Mouse (Mus musculus) T-helper 2 cell (primary cell): ENCODE results near the gene 5730596B20Rik.

Source experiments
- in situ Hi-C: fragments of 300-600 bp; cut with MboI, MseI; formaldehyde crosslinking; loops from one replicate; pipeline ENCODE4 v1.15.1; 2025; ENCODE audit warnings: high pct_unique_total_duplicates

The 5730596B20Rik gene

GRCm38 (mm10) chr6:52174968-52175751 lies 2.1 kb upstream of the 5730596B20Rik start:
- in situ Hi-C loops, result no loop called here

DNA sequence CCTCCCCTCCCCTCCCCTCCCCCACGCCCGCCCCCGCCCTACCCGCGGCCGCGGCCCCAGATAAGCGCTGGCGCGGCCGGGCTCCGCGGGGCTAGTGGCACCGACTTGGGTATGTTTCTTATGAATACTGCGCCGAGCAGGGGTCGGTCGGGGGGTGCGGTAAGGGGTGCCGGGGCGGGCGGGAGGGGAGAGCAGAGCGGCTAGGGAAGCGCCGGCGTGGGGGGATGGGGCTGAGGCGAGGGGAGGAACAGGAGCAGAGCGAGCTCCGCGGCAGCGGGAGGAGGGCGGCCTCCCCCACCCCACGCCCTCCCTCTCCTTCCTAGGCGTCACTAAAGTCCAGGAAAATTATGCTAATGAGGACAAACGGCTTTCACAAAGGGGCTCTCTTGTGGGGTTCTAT lies 1.4 kb upstream of the 5730596B20Rik start:
- in situ Hi-C loops, result no loop called here

DNA sequence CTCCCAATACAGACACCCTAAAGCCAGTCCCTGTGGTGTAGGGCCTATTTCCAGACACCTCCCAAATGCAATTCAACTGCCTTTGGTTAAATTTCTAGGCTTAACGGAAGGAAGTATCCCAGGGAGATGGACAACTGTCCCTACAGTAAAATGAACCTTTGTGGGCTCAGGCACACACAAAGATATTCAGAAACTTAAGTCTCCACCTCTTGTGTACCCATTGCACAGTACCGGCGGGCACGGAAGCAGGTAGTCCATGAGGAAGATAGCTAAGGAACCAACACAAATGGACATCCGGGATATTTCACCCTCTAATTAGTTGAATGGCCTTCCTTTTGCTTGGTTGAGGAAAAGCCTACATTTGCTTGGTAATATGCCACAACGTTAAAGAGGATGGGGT lies 907 bp upstream of the 5730596B20Rik start:
- in situ Hi-C loops, result no loop called here

GRCm38 (mm10) chr6:52177806-52178205 lies 508 bp downstream of the 5730596B20Rik start:
- in situ Hi-C loops, result no loop called here

- in situ Hi-C loops, result no loop called here
Observed at GRCm38 (mm10) chr6:52178918-52179665, 1.8 kb downstream of the 5730596B20Rik start.

- in situ Hi-C loops, result no loop called here
Observed at GRCm38 (mm10) chr6:52179690-52180089, 2.4 kb downstream of the 5730596B20Rik start.

DNA sequence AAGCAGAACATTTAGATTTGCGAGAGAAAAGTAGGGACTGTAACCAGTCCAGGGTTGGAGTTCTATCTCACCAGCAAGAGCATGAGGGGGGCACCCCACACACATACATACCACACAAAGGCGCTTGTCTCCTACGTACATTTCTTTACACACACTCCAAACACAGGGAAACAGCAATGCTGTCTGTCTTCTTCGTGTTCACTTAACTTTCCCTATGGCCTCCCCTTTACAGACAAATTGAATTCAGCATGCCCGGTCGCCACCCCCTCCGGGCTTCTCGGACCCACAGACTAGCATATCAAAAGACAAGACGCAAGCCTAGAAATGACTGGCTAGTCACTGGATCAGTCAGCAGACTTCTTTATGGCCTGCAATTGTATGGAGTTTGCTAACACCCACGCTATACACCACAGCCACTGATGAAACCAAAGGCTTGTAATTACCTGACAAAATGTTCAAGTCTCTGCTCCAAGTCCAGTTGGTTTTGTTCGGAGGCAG lies 3.0 kb downstream of the 5730596B20Rik start:
- in situ Hi-C loops, result no loop called here

GRCm38 (mm10) chr6:52180726-52181125 lies 3.4 kb downstream of the 5730596B20Rik start:
- in situ Hi-C loops, result no loop called here

DNA sequence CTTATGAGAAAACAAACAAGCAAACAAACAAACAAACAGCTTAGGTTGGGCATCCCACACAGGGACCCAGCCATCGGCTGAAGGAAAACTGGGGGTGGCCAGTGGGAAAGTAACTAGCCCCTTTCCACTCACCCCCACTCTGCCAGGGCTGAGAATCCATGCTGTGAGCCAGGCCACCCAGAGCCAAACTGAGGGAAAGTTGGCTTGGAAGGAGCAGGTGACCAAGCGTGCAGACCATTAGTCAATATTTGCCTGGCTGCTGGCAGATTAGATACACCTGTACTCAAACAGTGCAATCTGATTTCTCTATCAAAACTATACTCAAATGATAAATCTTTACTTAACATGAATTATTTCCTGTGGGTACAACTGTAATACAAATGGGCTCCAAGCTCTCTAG lies 4.7 kb downstream of the 5730596B20Rik start:
- in situ Hi-C loops, result no loop called here

- in situ Hi-C loops, result no loop called here
Observed at GRCm38 (mm10) chr6:52182793-52183192, 5.5 kb downstream of the 5730596B20Rik start.

DNA sequence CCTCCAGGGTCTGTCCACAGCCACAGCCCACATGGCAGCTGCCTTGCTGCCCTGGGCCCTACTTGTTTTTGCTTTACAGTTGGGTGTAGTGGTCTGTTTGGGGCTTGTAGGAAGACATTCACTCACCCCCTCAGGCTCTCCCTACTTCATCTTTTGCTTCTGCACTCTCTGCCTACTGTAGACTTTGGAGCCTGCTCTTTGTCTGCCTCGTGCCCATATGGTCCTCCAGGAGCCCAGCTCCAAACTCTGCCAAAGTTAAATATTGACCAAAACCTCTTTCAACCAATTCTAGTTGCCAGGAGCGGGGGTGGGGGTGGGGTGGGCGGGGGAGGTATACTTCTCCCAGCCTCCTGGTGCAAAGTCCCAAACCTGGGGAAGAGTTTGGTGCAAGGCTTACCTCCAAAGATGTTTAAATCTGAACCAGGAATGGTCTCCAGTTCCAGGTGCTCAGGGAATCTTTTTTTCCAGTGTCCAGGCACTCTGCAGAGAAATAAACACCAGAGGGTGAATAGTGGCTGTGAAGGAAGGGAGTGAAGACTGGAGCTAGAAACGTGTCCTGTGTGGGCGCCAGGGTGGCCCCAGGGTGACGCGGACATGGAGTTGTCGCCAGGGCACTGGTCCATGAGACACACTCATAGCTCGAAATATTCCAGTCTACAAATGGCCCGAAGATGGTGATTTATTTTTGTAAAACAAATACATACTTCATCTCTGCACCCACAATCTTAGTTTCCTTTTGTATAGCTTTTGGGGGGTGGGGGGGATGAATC lies 6.2 kb downstream of the 5730596B20Rik start:
- in situ Hi-C loops, result no loop called here

GRCm38 (mm10) chr6:52184668-52185067 lies 7.4 kb downstream of the 5730596B20Rik start:
- in situ Hi-C loops, result no loop called here

DNA sequence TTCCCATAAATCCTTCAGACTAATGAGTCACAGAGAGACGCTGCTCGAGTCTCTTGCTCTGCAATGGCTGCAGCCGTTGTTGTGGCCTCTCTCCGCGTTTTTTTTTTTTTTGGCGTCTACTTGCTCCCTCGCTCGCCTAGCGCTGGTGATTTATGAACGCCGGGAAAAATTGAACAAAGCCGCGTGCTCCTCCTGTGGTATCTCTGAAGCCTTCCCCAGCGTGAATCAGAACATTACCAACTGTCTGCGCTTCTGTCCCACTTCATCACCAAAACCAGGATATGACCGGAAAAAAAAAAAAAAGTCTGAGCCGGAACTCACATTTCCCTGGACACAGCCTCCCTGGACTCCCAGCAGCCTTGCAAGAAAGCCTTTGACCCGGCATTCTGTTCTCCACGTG lies 7.9 kb downstream of the 5730596B20Rik start:
- in situ Hi-C loops, result no loop called here

DNA sequence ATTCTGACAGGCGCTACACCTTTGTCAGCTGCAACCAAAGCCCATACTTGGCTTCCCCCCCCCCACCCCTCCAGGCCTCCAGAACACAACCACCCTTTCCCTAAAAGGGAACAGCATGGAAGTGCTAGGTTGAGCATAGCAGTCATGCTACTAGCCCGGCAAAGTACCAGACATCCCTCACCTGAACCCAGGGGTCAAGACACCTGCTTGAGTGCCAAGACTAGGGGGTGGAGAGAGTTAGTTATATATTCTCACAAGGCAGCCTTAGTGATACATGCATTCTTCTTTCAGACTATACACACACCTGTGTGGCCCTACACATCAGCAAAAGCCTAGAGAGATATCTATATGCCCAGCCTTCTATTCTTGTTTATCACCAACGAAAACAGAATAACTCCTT lies 8.5 kb downstream of the 5730596B20Rik start:
- in situ Hi-C loops, result no loop called here

DNA sequence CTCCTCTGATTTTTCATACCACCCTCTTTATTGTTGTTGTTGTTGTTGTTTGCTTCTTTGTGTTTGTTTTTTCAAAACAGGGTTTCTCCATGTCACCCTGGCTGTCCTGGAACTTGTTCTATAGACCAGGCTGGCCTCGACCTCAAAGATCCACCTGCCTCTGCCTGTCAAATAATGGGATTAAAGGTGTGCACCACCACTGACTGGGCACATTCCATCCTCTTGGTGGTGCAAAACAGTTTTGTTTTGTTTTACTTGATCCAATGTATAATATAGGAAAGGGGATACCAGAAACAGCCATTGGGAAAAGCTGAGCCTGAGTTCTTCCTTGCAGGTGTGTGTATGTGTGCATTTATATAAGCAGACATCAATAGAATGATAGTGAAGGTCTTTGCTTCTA lies 9.2 kb downstream of the 5730596B20Rik start:
- in situ Hi-C loops, result no loop called here

- in situ Hi-C loops, result no loop called here
Observed at GRCm38 (mm10) chr6:52189172-52189591, 11.9 kb downstream of the 5730596B20Rik start.

DNA sequence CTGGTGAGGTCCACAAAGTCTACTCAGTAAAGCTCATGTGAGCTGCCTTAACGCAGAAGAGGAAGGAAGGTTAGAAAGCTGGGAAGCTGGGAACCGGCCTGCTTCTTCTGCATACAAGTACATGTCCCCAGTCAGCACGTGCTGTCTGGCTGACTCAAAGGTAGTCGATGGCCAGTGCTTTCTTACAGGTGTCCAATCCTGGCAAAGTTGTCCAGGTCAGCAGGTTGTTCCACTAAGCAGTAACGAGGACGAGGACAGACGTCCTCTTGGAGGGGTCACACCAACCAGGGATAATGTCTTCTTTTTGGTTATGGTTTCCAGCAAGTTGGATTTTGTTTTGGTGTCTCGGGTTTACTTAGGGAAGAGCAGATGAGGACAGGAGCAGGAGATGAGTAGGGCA lies 12.6 kb downstream of the 5730596B20Rik start:
- in situ Hi-C loops, result no loop called here

DNA sequence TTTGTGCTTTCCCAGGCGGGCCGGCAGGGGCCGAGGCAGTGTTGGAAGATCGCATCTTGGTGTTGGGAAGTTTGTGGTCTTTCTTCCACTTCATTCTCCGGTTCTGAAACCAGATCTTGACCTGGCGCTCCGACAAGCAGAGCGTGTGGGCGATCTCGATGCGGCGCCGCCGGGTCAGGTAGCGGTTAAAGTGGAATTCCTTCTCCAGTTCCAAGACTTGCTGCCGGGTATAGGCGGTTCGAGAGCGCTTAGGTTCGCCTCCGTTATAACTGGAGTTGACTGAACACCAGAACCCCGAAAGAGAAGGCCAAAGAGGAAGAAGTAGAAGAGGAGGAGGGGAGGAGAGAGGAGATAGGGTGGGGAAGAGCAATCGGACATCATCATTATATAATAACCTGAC lies 13.1 kb downstream of the 5730596B20Rik start:
- in situ Hi-C loops, result no loop called here

GRCm38 (mm10) chr6:52190906-52191810 lies 13.9 kb downstream of the 5730596B20Rik start, which contains the start of gene Hoxa4:
Hoxa4 (minus strand) TSS chr6:52191753.
- in situ Hi-C loops, result no loop called here

DNA sequence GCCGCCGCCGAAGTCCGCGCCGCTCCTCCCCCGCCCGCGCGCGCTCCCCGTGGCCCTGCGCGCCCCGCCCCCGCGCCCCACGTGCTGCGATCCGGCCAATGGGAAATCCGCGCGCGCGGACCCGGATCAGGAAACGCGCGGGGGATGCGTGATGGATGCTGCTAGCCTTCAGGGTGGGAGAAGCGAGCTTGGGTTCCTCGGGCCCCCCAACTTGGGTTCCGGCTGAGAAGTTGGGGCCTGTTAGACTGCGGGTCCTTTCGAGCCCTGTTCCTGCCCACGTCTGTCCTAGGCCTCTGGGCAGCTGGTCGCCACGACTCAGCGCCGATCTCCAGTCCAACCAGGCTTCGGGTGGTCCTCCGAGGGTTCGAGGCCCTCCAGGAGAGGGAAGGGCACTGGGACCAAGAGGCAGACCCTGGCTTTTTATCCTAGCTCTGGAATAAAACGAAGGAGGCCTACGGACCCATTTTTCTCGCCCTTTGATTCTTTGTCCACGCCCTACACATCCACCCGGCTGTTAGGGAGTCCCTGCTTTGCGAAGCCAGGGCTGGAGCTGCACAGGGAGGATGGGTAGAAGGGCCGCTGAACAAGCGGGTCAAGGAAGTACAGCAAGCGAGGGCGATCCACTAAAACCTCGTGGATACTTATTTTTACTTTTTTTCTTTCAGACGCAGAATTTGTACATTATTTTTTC lies 14.7 kb downstream of the 5730596B20Rik start:
- in situ Hi-C loops, result no loop called here
